Mouse (Mus musculus) forebrain, embryonic 15.5 days (tissue): Measurements from ENCODE around the gene Id3. TPM values are rescaled to one million over a fixed set of nuclear protein-coding genes. Genes with fewer than 3 reads are reported as not detected.
A peak's percentile ranks its signal among the peaks of the same experiment; 100 is the strongest.

Experiments
- ATAC-seq: fragments of 200-750 bp; cut with Nextera tagmentation; replicated peaks from 2 replicates; pipeline ENCODE4 v1.8.0; 2017; ENCODE audit warnings: mild to moderate bottlenecking, moderate TSS enrichment, moderate library complexity
- H3K27ac ChIP-seq: fragments of 300-500 bp; sonication (generic); replicated peaks from 2 replicates; pipeline ENCODE4 v1.5.1; 2015; ENCODE audit warnings: mild to moderate bottlenecking, inconsistent platforms
- H3K27me3 ChIP-seq: fragments of 300-500 bp; sonication (generic); 2 replicates; pipeline ENCODE4 v1.6.1; 2015; ENCODE audit warnings: inconsistent platforms
- H3K36me3 ChIP-seq: fragments of 300-500 bp; sonication (generic); 2 replicates; pipeline ENCODE4 v1.6.1; 2015; ENCODE audit warnings: mild to moderate bottlenecking, inconsistent platforms
- H3K4me1 ChIP-seq: fragments of 300-500 bp; sonication (generic); 2 replicates; pipeline ENCODE4 v1.6.1; 2015; ENCODE audit warnings: inconsistent platforms
- H3K4me2 ChIP-seq: fragments of 300-500 bp; sonication (generic); replicated peaks from 2 replicates; pipeline ENCODE4 v1.6.1; 2015; ENCODE audit warnings: mild to moderate bottlenecking, inconsistent platforms
- H3K4me3 ChIP-seq: fragments of 300-500 bp; sonication (generic); 2 replicates; pipeline ENCODE4 v1.5.1; 2015; ENCODE audit warnings: mild to moderate bottlenecking, inconsistent platforms
- H3K9ac ChIP-seq: fragments of 300-500 bp; sonication (generic); replicated peaks from 2 replicates; pipeline ENCODE4 v1.6.1; 2015; ENCODE audit warnings: mild to moderate bottlenecking, inconsistent platforms
- H3K9me3 ChIP-seq: fragments of 300-500 bp; sonication (generic); 2 replicates; pipeline ENCODE4 v1.6.1; 2016; ENCODE audit warnings: inconsistent platforms
- WGBS: fragments of 180-500 bp; shearing (Covaris S2); methylation state at CpG from one replicate; pipeline ENCODE4 v1.1.7; 2015; ENCODE audit warnings: mixed read lengths; 5-methylcytosine and 5-hydroxymethylcytosine counted together
- polyA plus RNA-seq: library from polyadenylated mRNA; unstranded; fragments of >200 nt; fragmentation: Nextera tagmentation; extraction: Ambion mirVana; gene quantifications from 2 replicates; pipeline ENCODE4 v1.2.1, GENCODE M21; 2015

Id3 gene
- polyA plus RNA-seq, 1 experiment from 2014 or later: 98.1 TPM

DNA sequence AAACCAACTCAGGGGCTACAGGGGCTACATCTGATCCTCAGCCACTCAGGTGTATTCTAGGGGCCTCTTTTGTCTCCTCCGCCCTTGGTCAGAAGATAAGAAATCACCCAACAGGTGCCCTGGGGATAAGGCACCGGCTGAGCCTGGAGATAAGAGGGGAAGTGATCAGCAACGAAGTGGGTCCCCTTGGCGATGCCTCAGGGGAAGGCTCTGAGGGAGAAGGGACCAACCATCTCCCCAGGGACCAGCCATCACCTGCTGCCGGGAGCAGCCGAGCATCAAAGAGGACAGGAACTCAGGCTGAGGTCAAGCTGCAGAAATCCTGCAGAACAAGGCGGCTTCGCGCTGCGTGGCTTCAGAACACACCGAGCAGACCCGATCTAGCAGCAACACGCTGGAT lies 15.6 kb upstream of the Id3 start:
- no peak overlapping the region for H3K9ac ChIP-seq
- no peaks in the 10 kb centered on the region for H3K36me3 ChIP-seq
- no peaks in the 10 kb centered on the region for H3K4me1 ChIP-seq
- H3K27me3 ChIP-seq: no peaks in the 10 kb centered on the region
- no peak overlapping the region for H3K4me2 ChIP-seq
- no peak for ATAC-seq
- WGBS: 79% methylated on average over 13 of the region's 13 CpGs
- H3K27ac ChIP-seq: no peak overlapping the region
- no peak overlapping the region for H3K4me3 ChIP-seq
- no peaks in the 10 kb centered on the region for H3K9me3 ChIP-seq

DNA sequence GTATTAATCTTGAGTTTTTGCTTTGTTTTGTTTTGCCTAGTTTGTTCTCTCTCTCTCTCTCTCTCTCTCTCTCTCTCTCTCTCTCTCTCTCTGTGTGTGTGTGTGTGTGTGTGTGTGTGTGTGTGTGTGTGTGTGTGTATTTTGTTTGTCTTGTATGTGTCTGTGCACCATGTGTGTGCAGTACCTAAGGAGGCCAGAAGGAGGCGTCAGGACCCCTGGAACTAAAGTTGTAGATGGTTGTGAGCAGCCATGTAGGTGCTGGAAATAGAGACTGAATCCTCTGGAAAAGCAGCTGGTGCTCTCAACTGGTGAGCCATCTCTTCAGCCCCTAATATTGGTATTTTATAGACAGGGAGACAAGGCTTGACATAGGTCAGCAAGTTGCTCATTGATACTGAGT lies 13.5 kb upstream of the Id3 start:
- no peaks in the 10 kb centered on the region for H3K36me3 ChIP-seq
- no peak overlapping the region for H3K27ac ChIP-seq
- H3K27me3 ChIP-seq: no peaks in the 10 kb centered on the region
- peaks cover 11% of the 10 kb centered on the region for H3K4me1 ChIP-seq
- ATAC-seq: no peak
- H3K9ac ChIP-seq: no peak overlapping the region
- no peak overlapping the region for H3K4me2 ChIP-seq
- WGBS: 96% methylated on average over 1 of the region's 1 CpGs
- no peak overlapping the region for H3K4me3 ChIP-seq
- H3K9me3 ChIP-seq: no peaks in the 10 kb centered on the region

DNA sequence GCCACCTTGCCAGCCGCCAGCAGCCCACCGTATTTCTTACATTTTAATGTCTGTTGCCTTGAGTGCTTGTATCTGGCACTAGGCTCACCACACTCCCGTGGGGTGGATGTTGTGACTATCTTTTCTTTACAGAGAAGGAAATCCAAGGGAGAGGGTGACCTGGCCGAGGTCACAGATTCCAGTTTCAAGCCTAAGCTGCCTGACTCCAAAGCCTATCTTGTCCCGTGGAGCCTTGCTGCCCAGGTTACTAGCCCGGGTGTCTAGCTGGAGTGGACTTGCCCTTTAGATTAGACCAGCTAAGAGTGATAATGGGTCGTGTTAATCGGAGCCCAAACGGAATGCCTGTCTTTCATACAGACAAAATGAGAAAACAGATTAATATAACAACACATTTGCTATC lies 9.5 kb upstream of the Id3 start:
- no peak overlapping the region for H3K4me3 ChIP-seq
- H3K4me1 ChIP-seq: peaks cover 25% of the 10 kb centered on the region
- H3K4me2 ChIP-seq: peak overlapping the region; percentile 61; the same call in 1 of the 2 replicates
- H3K36me3 ChIP-seq: no peaks in the 10 kb centered on the region
- no peak overlapping the region for H3K9ac ChIP-seq
- H3K27ac ChIP-seq: peak overlapping the region; percentile 94
- H3K9me3 ChIP-seq: no peaks in the 10 kb centered on the region
- ATAC-seq: no peak
- WGBS: 16% methylated on average over 9 of the region's 9 CpGs
- no peaks in the 10 kb centered on the region for H3K27me3 ChIP-seq

DNA sequence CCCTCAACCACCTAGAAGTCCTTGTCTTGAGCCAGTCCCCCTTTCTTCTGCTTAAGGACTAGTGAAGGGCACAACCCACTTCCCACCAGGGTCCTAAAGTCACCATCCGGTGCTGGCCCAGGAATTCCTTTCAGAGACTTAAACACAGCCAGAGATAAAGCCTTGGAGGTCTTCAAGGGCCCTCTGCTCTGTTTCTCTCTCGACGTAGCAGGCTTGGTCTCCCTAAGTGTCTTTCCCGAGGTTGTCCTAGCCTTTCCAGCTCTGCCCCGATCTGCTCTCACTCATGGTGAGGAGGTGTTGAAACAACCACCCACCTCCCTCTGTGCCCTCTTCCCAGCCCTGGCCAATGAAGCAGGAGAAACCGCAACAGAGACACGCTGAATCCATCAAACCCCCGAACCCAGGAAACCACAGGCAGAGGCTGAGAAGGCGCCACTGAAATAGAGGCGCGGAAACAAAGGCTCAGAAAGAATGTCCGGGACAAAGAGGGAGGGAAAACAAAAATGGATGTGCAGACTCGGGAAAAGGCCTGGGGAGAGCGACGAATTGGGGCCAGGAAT lies 8.8 kb upstream of the Id3 start:
- Histone ChIP-seq H3K4me3 (peak overlapping the region; percentile 45), H3K9me3 (no peaks in the 10 kb centered on the region), H3K27me3 (no peaks in the 10 kb centered on the region), H3K27ac (peak overlapping the region; percentile 94), H3K36me3 (no peaks in the 10 kb centered on the region), H3K4me2 (peak overlapping the region; percentile 61), H3K9ac (peak overlapping the region; percentile 52), H3K4me1 (peaks cover 25% of the 10 kb centered on the region)
- WGBS: under 1% methylated on average over 15 of the region's 15 CpGs
- ATAC-seq: peak; percentile 23; the same call in 1 of the 2 replicates

DNA sequence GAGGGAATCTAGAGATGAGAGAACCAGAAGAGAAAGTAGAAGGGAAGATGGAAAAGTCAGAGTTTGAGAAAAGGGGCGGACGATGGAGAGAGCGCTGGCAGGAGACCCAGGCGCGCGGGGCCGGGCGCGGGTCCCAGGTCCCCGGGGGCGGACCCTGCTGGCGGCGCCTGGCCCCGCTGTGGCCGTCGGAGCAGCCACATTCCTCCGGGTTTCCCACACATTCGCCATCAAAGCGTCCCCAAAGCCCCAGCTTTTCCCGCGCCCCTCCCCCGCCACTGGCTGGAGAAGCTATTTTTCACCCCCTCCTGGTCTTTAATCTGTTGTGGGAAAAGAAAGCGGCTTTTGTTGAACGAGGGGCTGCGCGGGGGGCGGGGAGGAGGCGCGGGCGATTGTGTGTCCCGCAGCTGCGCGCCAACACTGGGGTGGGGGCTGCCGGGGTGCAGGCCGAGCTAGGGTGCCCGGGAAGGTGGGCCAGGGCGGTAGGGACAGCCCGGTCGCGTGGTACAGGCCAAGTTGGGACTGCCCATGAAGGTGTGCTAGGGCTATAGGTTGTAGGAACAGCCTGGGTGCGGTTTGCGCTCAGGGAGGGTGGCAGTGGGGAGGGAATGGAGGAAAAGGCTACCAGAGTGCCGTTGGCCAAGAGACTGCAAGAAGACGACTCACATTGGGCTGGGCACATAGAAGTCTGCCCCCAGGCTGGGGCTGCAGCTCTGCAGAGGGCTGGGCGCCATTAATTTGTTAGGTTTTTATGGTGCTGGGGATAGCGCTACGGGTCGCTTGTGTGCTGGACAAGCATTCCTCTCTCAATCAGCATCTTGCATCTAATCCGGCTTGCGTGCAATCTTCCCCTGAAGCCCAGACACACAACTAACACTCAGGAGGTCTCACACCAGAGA lies 8.1 kb upstream of the Id3 start:
- H3K4me3 ChIP-seq: peak overlapping the region; percentile 45
- peak overlapping the region; percentile 61 for H3K4me2 ChIP-seq
- peak; percentile 86 for ATAC-seq
- peak overlapping the region; percentile 52 for H3K9ac ChIP-seq
- 1% methylated on average over 50 of the region's 50 CpGs for WGBS
- H3K27ac ChIP-seq: peak overlapping the region; percentile 94
- peaks cover 32% of the 10 kb centered on the region for H3K4me1 ChIP-seq
- H3K9me3 ChIP-seq: no peaks in the 10 kb centered on the region
- H3K36me3 ChIP-seq: no peaks in the 10 kb centered on the region
- no peaks in the 10 kb centered on the region for H3K27me3 ChIP-seq

DNA sequence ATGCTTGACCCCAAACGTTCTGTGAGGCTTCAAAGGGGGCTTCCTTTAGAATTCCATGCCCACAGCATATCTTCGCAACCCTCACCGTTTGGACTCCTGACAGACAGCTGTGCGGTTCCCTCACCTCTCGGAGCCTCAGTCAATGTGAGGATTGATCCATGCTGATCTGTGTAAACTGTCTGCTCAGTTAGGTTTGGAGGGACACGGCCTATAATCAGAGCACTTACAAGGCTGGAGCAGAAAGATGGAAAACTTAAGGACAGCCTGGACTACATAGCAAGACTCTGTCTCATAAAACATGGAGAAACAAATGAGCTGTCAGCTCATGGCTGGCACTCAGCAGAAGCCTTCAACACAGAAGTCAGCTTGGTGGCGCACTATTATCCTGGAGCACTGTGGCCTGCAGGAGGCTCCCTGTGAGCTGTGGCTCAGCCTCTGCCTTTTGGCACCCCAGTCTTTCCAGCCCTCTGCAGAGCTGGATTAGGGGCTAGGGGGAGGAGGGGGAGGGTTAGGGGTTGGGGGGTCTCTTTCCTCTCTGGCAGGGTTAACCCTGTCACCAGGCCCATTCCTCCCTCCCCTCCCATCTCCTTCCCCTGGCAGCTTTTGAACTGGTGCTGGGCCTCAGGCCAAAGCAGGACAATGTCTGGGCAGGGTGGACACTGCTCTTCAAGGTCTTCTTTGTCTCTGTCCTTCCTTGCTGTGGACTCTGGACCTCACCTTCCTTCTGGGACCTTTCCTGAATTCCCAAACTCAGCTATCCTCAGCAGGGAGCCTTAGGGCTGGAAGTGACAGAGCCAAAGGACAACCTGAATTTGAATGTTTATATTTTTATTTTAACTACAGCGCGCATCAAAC lies 7.2 kb upstream of the Id3 start:
- ATAC-seq: no peak; the same call in 1 of the 2 replicates
- H3K36me3 ChIP-seq: no peaks in the 10 kb centered on the region
- H3K4me3 ChIP-seq: peak overlapping the region; percentile 45; the same call in 1 of the 2 replicates
- peak overlapping the region; percentile 52; the same call in 1 of the 2 replicates for H3K9ac ChIP-seq
- WGBS: 29% methylated on average over 9 of the region's 9 CpGs
- H3K4me2 ChIP-seq: peak overlapping the region; percentile 61
- H3K9me3 ChIP-seq: no peaks in the 10 kb centered on the region
- H3K27ac ChIP-seq: peak overlapping the region; percentile 94
- H3K27me3 ChIP-seq: no peaks in the 10 kb centered on the region
- H3K4me1 ChIP-seq: peaks cover 41% of the 10 kb centered on the region

DNA sequence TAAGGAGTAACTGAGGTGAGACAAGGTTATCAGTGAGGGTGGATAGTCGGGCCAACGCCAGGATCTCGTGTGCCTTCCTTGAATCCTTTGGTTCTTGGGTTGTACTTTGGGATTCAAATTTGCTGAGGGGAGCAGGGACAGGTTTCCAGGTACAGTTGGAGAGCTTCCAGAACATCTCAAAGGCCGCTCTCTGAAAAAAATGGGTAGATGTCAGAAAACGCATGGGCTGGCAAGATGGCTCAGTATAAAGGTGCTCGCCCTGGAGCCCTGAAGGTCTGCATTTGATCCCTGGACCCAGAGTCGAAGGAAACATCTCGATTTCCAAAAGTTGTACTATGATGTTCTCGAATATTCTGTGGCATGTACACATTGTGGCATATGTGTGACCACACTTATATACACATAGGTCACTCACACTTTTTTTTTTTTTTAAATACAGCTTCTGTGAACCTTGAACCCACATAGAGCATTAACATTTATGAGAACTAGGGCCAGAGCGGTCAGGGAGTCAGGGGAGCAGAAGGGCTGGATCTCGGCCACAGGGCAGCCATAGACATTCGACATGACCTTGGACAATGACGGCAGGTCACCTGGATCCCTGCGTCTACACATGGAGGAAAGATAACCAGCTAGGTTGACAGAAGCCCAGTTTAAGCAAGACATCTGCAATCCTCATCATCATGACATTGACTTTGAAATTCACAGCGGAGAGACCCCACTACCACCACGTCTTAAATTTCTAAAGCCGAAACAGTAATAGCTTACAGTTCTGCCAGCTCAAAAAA lies 3.8 kb upstream of the Id3 start:
- Histone ChIP-seq H3K4me1 (peaks cover 57% of the 10 kb centered on the region), H3K4me3 (no peak overlapping the region)

DNA sequence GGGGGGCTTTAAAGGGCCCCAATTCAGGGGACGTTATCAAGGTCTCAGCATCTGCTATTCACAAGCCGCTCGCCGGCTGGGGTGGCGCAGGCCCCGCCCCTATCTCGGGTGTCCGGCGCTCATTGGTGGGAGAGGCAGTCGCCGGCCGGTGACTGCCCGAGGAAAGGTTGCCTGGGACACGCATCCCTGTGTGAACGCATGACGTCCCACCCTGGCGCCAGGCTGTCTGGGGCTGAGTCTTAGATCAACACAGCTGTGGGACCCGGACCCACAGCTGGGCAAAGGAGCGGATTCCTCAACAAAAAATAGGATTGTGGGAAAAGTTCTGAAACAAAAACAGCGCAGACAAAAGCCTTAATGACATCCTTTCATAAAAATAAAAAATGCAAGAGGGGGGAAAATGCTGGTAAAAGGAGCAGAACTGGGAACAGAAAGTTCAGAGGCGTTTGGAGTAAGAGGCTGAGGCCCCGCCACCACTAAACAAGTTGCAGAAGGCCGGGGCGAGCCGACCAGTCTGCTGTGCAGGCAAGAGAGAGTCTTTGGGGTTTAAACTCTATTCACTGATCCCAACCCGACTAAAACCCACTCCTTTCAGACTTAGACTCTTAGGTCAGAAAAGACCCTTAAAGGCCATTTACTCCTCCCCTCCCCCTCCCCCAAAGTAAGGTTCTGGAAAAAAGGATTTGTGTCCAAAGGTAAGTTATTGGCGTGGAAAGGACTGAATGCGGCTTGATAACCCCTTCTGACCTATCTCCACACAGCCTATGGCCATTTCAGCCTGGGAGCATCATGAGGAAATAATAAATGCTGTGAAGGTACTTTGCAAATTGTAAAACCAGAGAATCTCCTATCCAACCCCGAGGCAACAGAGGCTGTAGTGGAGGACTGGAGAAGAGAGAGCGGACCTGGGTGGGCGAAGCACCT lies 2.7 kb upstream of the Id3 start:
- peak overlapping the region; percentile 23 for H3K4me3 ChIP-seq
- H3K36me3 ChIP-seq: no peaks in the 10 kb centered on the region
- no peaks in the 10 kb centered on the region for H3K9me3 ChIP-seq
- H3K4me2 ChIP-seq: peak overlapping the region; percentile 42
- H3K9ac ChIP-seq: peak overlapping the region; percentile 2; the same call in 1 of the 2 replicates
- 8% methylated on average over 31 of the region's 31 CpGs for WGBS
- peak; percentile 76 for ATAC-seq
- H3K4me1 ChIP-seq: peaks cover 59% of the 10 kb centered on the region
- H3K27me3 ChIP-seq: peaks cover 10% of the 10 kb centered on the region
- H3K27ac ChIP-seq: peak overlapping the region; percentile 74

More for the DNA sequence above, 3.8 kb upstream of the Id3 start:
- WGBS: 56% methylated on average over 17 of the region's 17 CpGs
- Histone ChIP-seq H3K27me3 (no peaks in the 10 kb centered on the region; the same call in 1 of the 2 replicates), H3K4me2 (peak overlapping the region; percentile 42), H3K9ac (no peak overlapping the region), H3K9me3 (no peaks in the 10 kb centered on the region), H3K36me3 (no peaks in the 10 kb centered on the region), H3K27ac (peak overlapping the region; percentile 74)
- ATAC-seq: no peak

DNA sequence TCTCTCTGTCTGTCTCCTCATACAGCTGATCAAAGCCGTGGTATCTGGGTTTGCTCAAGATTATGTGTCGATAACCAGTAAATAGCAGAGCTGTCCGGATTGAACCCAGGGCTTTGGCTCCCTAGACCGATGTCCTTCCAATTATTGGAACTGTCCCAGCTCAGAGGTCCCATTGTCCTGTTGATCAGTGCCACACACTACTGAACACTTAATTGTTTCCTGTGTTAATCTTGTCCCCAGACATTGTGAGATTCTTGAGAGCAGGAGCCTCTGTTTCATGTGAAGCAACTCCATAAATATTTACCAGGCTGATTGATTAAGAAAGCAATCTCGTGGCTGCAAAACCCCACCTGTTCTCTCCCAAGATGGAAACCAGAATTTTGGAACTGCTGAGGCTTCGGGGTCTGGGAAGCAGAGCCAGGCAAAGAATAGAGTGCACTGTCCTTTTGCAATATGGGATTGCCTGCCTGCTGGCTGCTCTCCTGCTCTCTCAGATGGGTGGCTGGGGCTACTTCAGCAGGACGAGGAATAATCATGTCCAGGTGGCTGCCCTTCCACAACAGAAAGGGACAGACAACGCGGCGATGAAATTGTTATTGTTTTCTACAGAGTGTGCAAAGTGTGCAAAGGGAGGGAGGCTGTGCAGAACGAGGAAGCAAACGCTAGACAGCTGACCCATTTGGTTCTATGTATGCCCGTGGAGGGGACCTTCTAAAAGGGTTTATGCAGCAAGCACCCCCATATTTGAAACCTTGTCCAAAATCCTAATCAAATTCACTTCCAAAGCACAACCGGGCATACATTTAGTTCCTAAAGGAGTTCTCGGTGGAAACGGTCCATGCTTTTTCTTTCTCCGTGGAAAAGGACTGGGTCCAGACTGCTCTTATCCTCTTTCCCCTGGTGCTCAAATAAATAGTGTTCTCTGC lies 767 bp upstream of the Id3 start:
- 16% methylated on average over 17 of the region's 17 CpGs for WGBS
- no peak for ATAC-seq
- Histone ChIP-seq H3K4me1 (peaks cover 54% of the 10 kb centered on the region), H3K27me3 (peaks cover 25% of the 10 kb centered on the region), H3K4me3 (no peak overlapping the region), H3K9me3 (no peaks in the 10 kb centered on the region), H3K36me3 (no peaks in the 10 kb centered on the region), H3K4me2 (peak overlapping the region; percentile 81; the same call in 1 of the 2 replicates), H3K9ac (no peak overlapping the region), H3K27ac (peak overlapping the region; percentile 16)
